Mouse (Mus musculus): ENCODE data around the gene Col23a1. TPM values are rescaled to one million over a fixed set of nuclear protein-coding genes. Genes with fewer than 3 reads are reported as not detected.
A peak's percentile ranks its signal among the peaks of the same experiment; 100 is the strongest.

Gene Col23a1
- total and polyA plus RNA-seq, 2 experiments from 2014 or later = 3.2 to 12.6 TPM

DNA sequence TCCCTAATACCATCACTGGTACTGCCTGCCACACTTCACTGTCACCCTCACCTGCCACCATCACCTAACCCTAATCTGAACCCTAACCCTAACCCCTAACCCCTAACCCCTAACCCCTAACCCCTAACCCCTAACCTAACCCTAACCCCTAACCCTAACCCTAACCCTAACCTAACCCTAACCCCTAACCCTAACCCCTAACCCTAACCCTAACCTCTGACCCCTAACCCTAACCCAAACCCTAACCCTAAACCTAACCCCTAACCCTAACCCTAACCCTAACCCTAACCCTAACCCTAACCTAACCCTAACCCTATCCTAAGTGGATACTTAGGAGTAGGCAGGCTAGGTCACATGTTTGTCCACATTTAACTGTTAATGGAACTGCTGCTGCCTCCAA is 165.8 kb downstream of the Col23a1 start:
- no peaks in the 10 kb centered on the region for H3K27me3 ChIP-seq (ENCODE audit: insufficient read depth, low read length)
- no peak for TF ChIP-seq CTCF (IDR thresholded peaks at IDR 0.05; ENCODE audit: low read depth)
- no peak overlapping the region for H3K9ac ChIP-seq
- H3K36me3 ChIP-seq (ENCODE audit: insufficient read depth) = no peaks in the 10 kb centered on the region
- DNase-seq (no peak), ATAC-seq (no peak)
- no peaks in the 10 kb centered on the region for H3K9me3 ChIP-seq (ENCODE audit: low read length)
- no peak overlapping the region for H3K4me3 ChIP-seq (ENCODE audit: low read depth, low read length)
- H3K27ac ChIP-seq (ENCODE audit: low read depth, low read length) = no peak overlapping the region
- H3K4me1 ChIP-seq (ENCODE audit: insufficient read depth) = no peaks in the 10 kb centered on the region
- H3K4me2 ChIP-seq (ENCODE audit: low read depth) = no peak overlapping the region

DNA sequence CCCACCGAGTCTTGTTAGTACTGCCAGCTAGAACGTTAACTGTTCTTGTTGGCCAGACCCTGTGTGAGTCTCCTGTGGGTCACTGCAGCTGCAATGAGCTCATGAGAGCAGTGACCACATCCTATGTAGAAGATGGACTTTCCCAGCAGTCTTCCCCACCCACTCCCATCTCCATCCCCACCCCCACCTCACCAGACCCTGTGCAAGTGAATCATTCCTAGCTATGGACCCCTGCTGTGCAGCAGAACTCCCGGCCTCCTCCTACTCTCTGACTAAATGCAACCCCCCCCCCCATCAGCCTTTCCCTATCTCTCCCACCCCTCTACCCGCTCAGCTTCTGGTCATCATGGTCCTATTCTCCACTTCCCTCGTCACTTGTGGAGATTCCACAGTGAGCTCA is 167.9 kb downstream of the Col23a1 start:
- Histone ChIP-seq H3K9ac (no peak overlapping the region), H3K27ac (ENCODE audit: low read depth, low read length) (no peak overlapping the region), H3K4me1 (ENCODE audit: insufficient read depth) (no peaks in the 10 kb centered on the region), H3K4me3 (ENCODE audit: low read depth, low read length) (no peak overlapping the region), H3K27me3 (ENCODE audit: insufficient read depth, low read length) (no peaks in the 10 kb centered on the region), H3K36me3 (ENCODE audit: insufficient read depth) (no peaks in the 10 kb centered on the region), H3K4me2 (ENCODE audit: low read depth) (no peak overlapping the region), H3K9me3 (ENCODE audit: low read length) (no peaks in the 10 kb centered on the region)
- no peak for TF ChIP-seq CTCF (IDR thresholded peaks at IDR 0.05; ENCODE audit: low read depth)
- ATAC-seq (no peak), DNase-seq (no peak)
- WGBS = 68% methylated on average over 5 of the region's 5 CpGs

DNA sequence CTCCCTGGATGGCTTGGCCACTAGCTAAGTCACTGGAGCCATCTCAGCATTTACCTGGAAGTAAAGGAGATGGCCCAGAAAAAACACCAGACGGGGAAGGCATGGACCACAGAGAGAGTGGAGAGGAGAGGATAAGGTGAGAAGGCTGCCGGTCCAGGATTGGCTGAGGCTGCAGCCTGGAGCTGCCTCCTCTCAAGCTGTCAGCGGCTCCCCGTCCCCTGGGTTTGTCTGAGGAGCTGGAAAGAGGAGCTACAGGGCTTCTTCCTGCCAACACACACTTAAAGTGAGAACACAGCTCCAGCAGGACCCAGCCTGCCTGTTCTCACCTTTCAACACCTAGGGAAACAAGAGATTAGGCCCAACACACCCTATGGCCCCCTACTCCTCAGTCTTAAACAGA is 168.9 kb downstream of the Col23a1 start:
- no peak for TF ChIP-seq CTCF (IDR thresholded peaks at IDR 0.05; ENCODE audit: low read depth)
- Histone ChIP-seq H3K9me3 (ENCODE audit: low read length) (no peaks in the 10 kb centered on the region), H3K4me1 (ENCODE audit: insufficient read depth) (no peaks in the 10 kb centered on the region), H3K4me2 (ENCODE audit: low read depth) (no peak overlapping the region), H3K27me3 (ENCODE audit: insufficient read depth, low read length) (no peaks in the 10 kb centered on the region), H3K9ac (no peak overlapping the region), H3K4me3 (ENCODE audit: low read depth, low read length) (no peak overlapping the region), H3K27ac (ENCODE audit: low read depth, low read length) (no peak overlapping the region), H3K36me3 (ENCODE audit: insufficient read depth) (no peaks in the 10 kb centered on the region)
- DNase-seq (no peak), ATAC-seq (peak; percentile 15; the same call in 1 of the 2 replicates)
- 55% methylated on average over 4 of the region's 4 CpGs for WGBS

DNA sequence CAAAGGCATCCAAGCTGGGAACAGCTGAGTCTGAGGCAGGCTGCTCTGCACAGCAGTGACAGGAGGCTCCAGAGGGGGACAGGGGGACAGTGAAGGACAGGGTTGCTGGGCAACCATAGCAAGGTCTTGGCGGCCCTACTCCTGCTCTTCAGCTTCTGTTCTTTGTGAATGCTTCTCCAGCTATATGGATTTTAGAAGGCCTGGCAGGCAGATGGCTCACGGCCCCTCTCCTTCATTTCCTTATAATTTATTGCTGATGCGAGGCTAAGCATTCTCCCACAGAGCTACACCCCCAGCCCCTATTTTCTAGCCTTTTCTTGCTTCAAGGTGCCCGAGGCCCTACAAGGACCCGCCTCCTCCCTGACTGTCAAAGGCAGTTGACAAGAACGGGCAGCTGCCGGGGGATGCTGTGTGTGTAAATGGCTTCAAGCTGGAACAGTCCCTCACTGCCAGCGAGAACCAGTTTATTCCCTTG is 169.9 kb downstream of the Col23a1 start:
- TF ChIP-seq CTCF (IDR thresholded peaks at IDR 0.05; ENCODE audit: low read depth) = no peak
- Histone ChIP-seq H3K27ac (ENCODE audit: low read depth, low read length) (0 out of 2 replicates have a peak overlapping the region, but pooled peaks have one; percentile 54), H3K4me2 (ENCODE audit: low read depth) (no peak overlapping the region), H3K27me3 (ENCODE audit: insufficient read depth, low read length) (no peaks in the 10 kb centered on the region), H3K4me1 (ENCODE audit: insufficient read depth) (no peaks in the 10 kb centered on the region), H3K4me3 (ENCODE audit: low read depth, low read length) (no peak overlapping the region), H3K36me3 (ENCODE audit: insufficient read depth) (no peaks in the 10 kb centered on the region), H3K9ac (no peak overlapping the region), H3K9me3 (ENCODE audit: low read length) (no peaks in the 10 kb centered on the region)
- ATAC-seq = peak; percentile 86
- WGBS = 30% methylated on average over 8 of the region's 8 CpGs
- peak; percentile 47 for DNase-seq

DNA sequence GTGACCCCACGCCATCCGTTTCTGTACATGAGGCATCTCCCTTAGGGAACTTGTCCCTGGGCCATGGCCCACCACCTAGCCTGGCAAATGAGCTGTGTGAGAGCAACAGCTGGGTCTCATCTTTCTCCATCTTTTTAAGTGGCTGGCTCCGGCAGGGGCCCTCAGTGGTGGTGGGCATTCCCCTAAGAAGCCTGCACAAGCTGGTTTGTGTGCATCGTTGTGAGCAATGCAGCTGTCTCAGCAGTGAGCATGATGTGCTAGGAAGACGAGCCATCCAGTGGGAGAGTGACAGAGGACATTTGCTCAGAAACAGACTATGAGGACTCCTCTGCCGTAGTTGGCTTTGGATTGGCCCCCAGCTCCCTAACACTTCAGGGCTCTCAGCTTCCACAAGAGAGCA is 179.0 kb downstream of the Col23a1 start:
- no peak for ATAC-seq
- Histone ChIP-seq H3K4me2 (ENCODE audit: low read depth) (no peak overlapping the region), H3K9me3 (ENCODE audit: low read length) (no peaks in the 10 kb centered on the region), H3K4me3 (ENCODE audit: low read depth, low read length) (no peak overlapping the region), H3K36me3 (ENCODE audit: insufficient read depth) (no peaks in the 10 kb centered on the region), H3K27ac (ENCODE audit: low read depth, low read length) (no peak overlapping the region), H3K9ac (no peak overlapping the region), H3K27me3 (ENCODE audit: insufficient read depth, low read length) (no peaks in the 10 kb centered on the region), H3K4me1 (ENCODE audit: insufficient read depth) (no peaks in the 10 kb centered on the region)
- DNase-seq = no peak
- no peak for TF ChIP-seq CTCF (IDR thresholded peaks at IDR 0.05; ENCODE audit: low read depth)
- 88% methylated on average over 6 of the region's 6 CpGs for WGBS

DNA sequence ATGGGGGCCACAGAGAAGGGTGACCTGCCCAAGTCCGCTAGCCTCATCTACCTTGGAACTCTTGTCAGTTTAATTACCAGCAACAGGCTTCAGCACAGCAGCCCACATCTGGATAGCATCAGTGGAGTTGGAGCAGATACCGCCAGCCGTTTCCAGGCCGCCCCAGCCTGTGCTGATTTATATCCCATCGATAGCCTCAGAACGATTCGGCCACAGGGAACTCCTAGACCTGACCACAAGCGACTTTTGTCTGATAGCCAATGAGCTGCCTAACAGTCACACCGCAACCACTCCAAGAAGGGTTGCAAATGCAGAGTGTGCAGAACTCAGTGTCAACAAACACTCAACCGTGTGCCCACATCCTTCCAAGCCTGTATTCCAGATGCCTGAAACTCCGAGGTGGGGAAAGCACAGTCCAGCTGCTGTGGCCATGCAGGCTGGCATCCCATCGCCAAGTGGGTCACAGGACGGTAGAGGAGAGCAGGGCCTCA is 179.7 kb downstream of the Col23a1 start:
- Histone ChIP-seq H3K27ac (ENCODE audit: low read depth, low read length) (no peak overlapping the region), H3K9me3 (ENCODE audit: low read length) (no peaks in the 10 kb centered on the region), H3K36me3 (ENCODE audit: insufficient read depth) (no peaks in the 10 kb centered on the region; the same call in 1 of the 2 replicates), H3K4me3 (ENCODE audit: low read depth, low read length) (no peak overlapping the region), H3K9ac (no peak overlapping the region), H3K4me2 (ENCODE audit: low read depth) (no peak overlapping the region), H3K27me3 (ENCODE audit: insufficient read depth, low read length) (no peaks in the 10 kb centered on the region), H3K4me1 (ENCODE audit: insufficient read depth) (no peaks in the 10 kb centered on the region)
- TF ChIP-seq CTCF (IDR thresholded peaks at IDR 0.05; ENCODE audit: low read depth) = no peak
- 87% methylated on average over 13 of the region's 13 CpGs for WGBS
- ATAC-seq = no peak
- DNase-seq = no peak

DNA sequence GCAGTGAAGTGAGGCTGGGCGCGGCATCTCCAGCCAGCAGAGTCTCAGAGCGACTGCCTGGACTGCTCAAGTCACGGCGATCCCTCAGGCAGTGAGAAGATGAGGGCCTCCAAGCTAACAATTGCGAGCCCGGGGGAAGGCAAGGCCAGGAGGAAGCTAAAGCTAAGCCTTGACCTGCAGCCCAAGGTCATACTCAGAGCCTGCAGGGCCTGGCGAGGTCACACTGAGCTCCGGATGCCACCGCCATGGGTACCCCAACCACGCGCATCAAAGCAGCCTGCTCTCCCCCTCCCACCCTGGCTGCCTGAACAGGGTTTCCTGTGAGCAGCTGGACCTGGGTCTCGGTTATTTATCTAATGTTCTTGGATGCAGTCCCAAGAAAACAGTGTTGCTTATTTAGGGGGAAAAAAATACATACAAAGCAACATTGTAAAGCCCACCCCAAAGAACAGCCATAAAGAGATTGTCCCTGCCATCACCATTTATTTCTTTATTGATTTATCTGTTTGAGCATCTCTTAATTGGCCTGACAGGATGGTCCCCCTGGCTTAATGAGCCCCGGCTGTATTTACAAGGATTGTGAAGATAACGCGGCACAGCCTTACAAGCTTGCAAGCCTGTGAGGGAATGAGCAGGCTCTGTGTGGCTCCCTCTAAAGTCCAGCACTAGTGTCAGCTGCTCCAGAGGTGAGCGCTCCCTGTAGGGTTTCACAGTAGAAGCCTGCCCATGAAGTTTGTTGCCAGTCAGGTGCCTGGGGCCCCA is 180.8 kb downstream of the Col23a1 start:
- H3K9me3 ChIP-seq (ENCODE audit: low read length) = no peaks in the 10 kb centered on the region
- H3K9ac ChIP-seq = no peak overlapping the region
- H3K4me1 ChIP-seq (ENCODE audit: insufficient read depth) = no peaks in the 10 kb centered on the region
- no peaks in the 10 kb centered on the region for H3K27me3 ChIP-seq (ENCODE audit: insufficient read depth, low read length)
- no peak for DNase-seq
- H3K4me3 ChIP-seq (ENCODE audit: low read depth, low read length) = no peak overlapping the region
- 48% methylated on average over 17 of the region's 17 CpGs for WGBS
- no peaks in the 10 kb centered on the region; the same call in 1 of the 2 replicates for H3K36me3 ChIP-seq (ENCODE audit: insufficient read depth)
- H3K4me2 ChIP-seq (ENCODE audit: low read depth) = no peak overlapping the region
- no peak overlapping the region for H3K27ac ChIP-seq (ENCODE audit: low read depth, low read length)
- no peak for TF ChIP-seq CTCF (IDR thresholded peaks at IDR 0.05; ENCODE audit: low read depth)
- no peak for ATAC-seq

Data from forebrain, postnatal 0 days (tissue).